Mouse (Mus musculus) neural tube, embryonic 11.5 days (tissue): ENCODE measurements around the gene Ttc25. TPM values are rescaled to one million over a fixed set of nuclear protein-coding genes. Genes with fewer than 3 reads are reported as not detected.
"Not testable (repeated sequence)": the region's sequence is repeated elsewhere in the genome, so short reads cannot be mapped to it uniquely, and the experiment has no call there.

Source experiments
- ATAC-seq: fragments of 200-750 bp; cut with Nextera tagmentation; 2 replicates; pipeline ENCODE4 v1.8.0; 2017; ENCODE audit warnings: moderate number of reproducible peaks, mild to moderate bottlenecking, moderate TSS enrichment, moderate library complexity; ENCODE audit not compliant: insufficient read depth, low FRiP score, low TSS enrichment
- DNase-seq: peaks from one replicate; pipeline ENCODE4 v3.0.0-alpha.2; 2015; ENCODE audit warnings: low spot score
- H3K27ac ChIP-seq: fragments of 300-500 bp; sonication (generic); 2 replicates; pipeline ENCODE4 v1.5.1; 2014; ENCODE audit warnings: low read depth, mild to moderate bottlenecking, low read length
- H3K27me3 ChIP-seq: fragments of 300-500 bp; sonication (generic); 2 replicates; pipeline ENCODE4 v1.6.1; 2014; ENCODE audit warnings: mild to moderate bottlenecking, low read length, mixed read lengths; ENCODE audit not compliant: control insufficient read depth, insufficient read depth
- H3K36me3 ChIP-seq: fragments of 300-500 bp; sonication (generic); 2 replicates; pipeline ENCODE4 v1.6.1; 2014; ENCODE audit warnings: mild to moderate bottlenecking, low read length, moderate library complexity, mixed read lengths; ENCODE audit not compliant: control insufficient read depth, insufficient read depth
- H3K4me1 ChIP-seq: fragments of 300-500 bp; sonication (generic); 2 replicates; pipeline ENCODE4 v1.6.1; 2014; ENCODE audit warnings: low read length, mixed read lengths; ENCODE audit not compliant: control insufficient read depth, insufficient read depth
- H3K4me2 ChIP-seq: fragments of 300-500 bp; sonication (generic); 2 replicates; pipeline ENCODE4 v1.6.1; 2014; ENCODE audit warnings: low read depth, mild to moderate bottlenecking, moderate library complexity
- H3K4me3 ChIP-seq: fragments of 300-500 bp; sonication (generic); 2 replicates; pipeline ENCODE4 v1.5.1; 2014; ENCODE audit warnings: low read depth, low read length
- H3K9ac ChIP-seq: fragments of 300-500 bp; sonication (generic); 2 replicates; pipeline ENCODE4 v1.6.1; 2014; ENCODE audit warnings: mild to moderate bottlenecking, low read length
- H3K9me3 ChIP-seq: fragments of 300-500 bp; sonication (generic); 2 replicates; pipeline ENCODE4 v1.6.1; 2016; ENCODE audit warnings: low read length; ENCODE audit not compliant: control insufficient read depth
- WGBS: fragments of 180-500 bp; shearing (Covaris S2); extraction: QIAGEN DNeasy Blood & Tissue Kit; methylation state at CpG from one replicate; pipeline ENCODE4 v1.1.7; 2014; 5-methylcytosine and 5-hydroxymethylcytosine counted together
- polyA plus RNA-seq: library from polyadenylated mRNA; unstranded; fragments of >200 nt; fragmentation: Nextera tagmentation; extraction: Ambion mirVana; gene quantifications from 2 replicates; pipeline ENCODE4 v1.2.1, GENCODE M21; 2014

The Ttc25 gene
- polyA plus RNA-seq, 1 experiment from 2014 or later, result 1.0 TPM

- Histone ChIP-seq H3K9me3 (no peaks in the 10 kb centered on the region), H3K36me3 (peaks cover 24% of the 10 kb centered on the region), H3K27ac (no peak overlapping the region), H3K4me2 (no peak overlapping the region), H3K4me3 (no peak overlapping the region), H3K27me3 (no peaks in the 10 kb centered on the region), H3K9ac (no peak overlapping the region), H3K4me1 (peaks cover 6% of the 10 kb centered on the region)
- DNase-seq, result no peak
- ATAC-seq, result no peak
- 96% methylated on average over 9 of the region's 9 CpGs for WGBS
Observed at GRCm38 (mm10) chr11:100579116-100579799, 33.9 kb downstream of the Ttc25 start.

- Histone ChIP-seq H3K27ac (no peak overlapping the region), H3K9ac (no peak overlapping the region), H3K4me3 (no peak overlapping the region), H3K4me1 (peaks cover 5% of the 10 kb centered on the region), H3K36me3 (peaks cover 27% of the 10 kb centered on the region), H3K9me3 (no peaks in the 10 kb centered on the region), H3K4me2 (no peak overlapping the region), H3K27me3 (no peaks in the 10 kb centered on the region)
- WGBS, result 86% methylated on average over 13 of the region's 13 CpGs
- no peak for DNase-seq
- no peak for ATAC-seq
Observed at GRCm38 (mm10) chr11:100580275-100580674, 34.9 kb downstream of the Ttc25 start.

- H3K9me3 ChIP-seq, result no peaks in the 10 kb centered on the region
- WGBS, result 85% methylated on average over 4 of the region's 4 CpGs
Observed at GRCm38 (mm10) chr11:100581756-100582155, 36.3 kb downstream of the Ttc25 start.

GRCm38 (mm10) chr11:100582413-100582812, 37.0 kb downstream of the Ttc25 start:
- WGBS, result 95% methylated on average over 1 of the region's 1 CpGs
- H3K36me3 ChIP-seq, result peaks cover 36% of the 10 kb centered on the region
- not testable (repeated sequence) for H3K27me3 ChIP-seq, H3K27ac ChIP-seq, H3K9me3 ChIP-seq, ATAC-seq, H3K4me1 ChIP-seq, H3K4me3 ChIP-seq, H3K9ac ChIP-seq, DNase-seq, H3K4me2 ChIP-seq

More at GRCm38 (mm10) chr11:100581756-100582155, 36.3 kb downstream of the Ttc25 start:
- ATAC-seq (no peak), DNase-seq (no peak)
- Histone ChIP-seq H3K27me3 (no peaks in the 10 kb centered on the region), H3K9ac (no peak overlapping the region), H3K4me2 (no peak overlapping the region), H3K4me1 (no peaks in the 10 kb centered on the region), H3K4me3 (no peak overlapping the region), H3K27ac (no peak overlapping the region), H3K36me3 (peaks cover 35% of the 10 kb centered on the region)

GRCm38 (mm10) chr11:100582836-100583235, 37.4 kb downstream of the Ttc25 start:
- Histone ChIP-seq H3K9me3 (no peaks in the 10 kb centered on the region), H3K36me3 (peaks cover 40% of the 10 kb centered on the region), H3K27ac (no peak overlapping the region), H3K4me2 (no peak overlapping the region), H3K4me3 (no peak overlapping the region), H3K27me3 (no peaks in the 10 kb centered on the region), H3K9ac (no peak overlapping the region), H3K4me1 (no peaks in the 10 kb centered on the region)
- no peak for ATAC-seq
- DNase-seq, result no peak
- 88% methylated on average over 2 of the region's 2 CpGs for WGBS

- Histone ChIP-seq H3K9me3 (no peaks in the 10 kb centered on the region), H3K4me1 (no peaks in the 10 kb centered on the region), H3K4me3 (no peak overlapping the region), H3K27ac (no peak overlapping the region), H3K4me2 (no peak overlapping the region), H3K27me3 (no peaks in the 10 kb centered on the region), H3K36me3 (peaks cover 46% of the 10 kb centered on the region), H3K9ac (no peak overlapping the region)
- DNase-seq (no peak), ATAC-seq (no peak)
- 85% methylated on average over 7 of the region's 7 CpGs for WGBS
Observed at GRCm38 (mm10) chr11:100584561-100584961, 39.2 kb downstream of the Ttc25 start.

GRCm38 (mm10) chr11:100585148-100585547, 39.7 kb downstream of the Ttc25 start:
- Histone ChIP-seq H3K4me2 (no peak overlapping the region), H3K27ac (no peak overlapping the region)

GRCm38 (mm10) chr11:100588462-100588861, 43.1 kb downstream of the Ttc25 start:
- no peaks in the 10 kb centered on the region for H3K9me3 ChIP-seq
- H3K36me3 ChIP-seq, result peaks cover 40% of the 10 kb centered on the region
- no peak overlapping the region for H3K4me3 ChIP-seq
- no peak overlapping the region for H3K9ac ChIP-seq
- DNase-seq (no peak), ATAC-seq (no peak)
- 97% methylated on average over 2 of the region's 2 CpGs for WGBS
- H3K4me2 ChIP-seq, result no peak overlapping the region
- no peaks in the 10 kb centered on the region for H3K4me1 ChIP-seq
- no peaks in the 10 kb centered on the region for H3K27me3 ChIP-seq
- H3K27ac ChIP-seq, result no peak overlapping the region

More at GRCm38 (mm10) chr11:100585148-100585547, 39.7 kb downstream of the Ttc25 start:
- Histone ChIP-seq H3K9ac (no peak overlapping the region), H3K9me3 (no peaks in the 10 kb centered on the region), H3K27me3 (no peaks in the 10 kb centered on the region), H3K36me3 (peaks cover 50% of the 10 kb centered on the region), H3K4me3 (no peak overlapping the region), H3K4me1 (no peaks in the 10 kb centered on the region)
- 98% methylated on average over 3 of the region's 3 CpGs for WGBS
- DNase-seq (no peak), ATAC-seq (no peak)

GRCm38 (mm10) chr11:100592346-100593046, 47.1 kb downstream of the Ttc25 start:
- 93% methylated on average over 11 of the region's 11 CpGs for WGBS
- Histone ChIP-seq H3K4me3 (no peak overlapping the region), H3K36me3 (peaks cover 21% of the 10 kb centered on the region), H3K9me3 (no peaks in the 10 kb centered on the region), H3K4me1 (no peaks in the 10 kb centered on the region), H3K4me2 (no peak overlapping the region), H3K27ac (no peak overlapping the region), H3K27me3 (no peaks in the 10 kb centered on the region), H3K9ac (no peak overlapping the region)
- ATAC-seq, result no peak
- DNase-seq, result no peak
